Mouse (Mus musculus): ENCODE measurements around the gene Notum. TPM values are rescaled to one million over a fixed set of nuclear protein-coding genes. Genes with fewer than 3 reads are reported as not detected.
A peak's percentile ranks its signal among the peaks of the same experiment; 100 is the strongest.

Gene Notum
- polyA plus RNA-seq, 1 experiment from 2014 or later: 0.29 TPM

GRCm38 (mm10) chr11:120704486-120705325, 43.7 kb upstream of the Notum start:
- no peak overlapping the region for H3K27ac ChIP-seq (ENCODE audit: low read depth)
- H3K36me3 ChIP-seq (replicated peaks; ENCODE audit: insufficient read depth, low read length): peaks cover 14% of the 10 kb centered on the region; the same call in 1 of the 2 replicates
- no peak for TF ChIP-seq EP300 (IDR thresholded peaks at IDR 0.05; ENCODE audit: low read depth)
- TF ChIP-seq CTCF (IDR thresholded peaks at IDR 0.05; ENCODE audit: low read depth): no peak
- DNase-seq (no peak), ATAC-seq (no peak)
- H3K4me3 ChIP-seq (ENCODE audit: low read depth, low read length): no peak overlapping the region
- WGBS (ENCODE audit: insufficient replicate concordance): 65% methylated on average over 8 of the region's 8 CpGs
- no peaks in the 10 kb centered on the region for H3K27me3 ChIP-seq (ENCODE audit: insufficient read depth, low read length)
- H3K4me2 ChIP-seq (ENCODE audit: low read depth, low read length): no peak overlapping the region
- no peak overlapping the region for H3K9ac ChIP-seq (replicated peaks)
- H3K9me3 ChIP-seq (ENCODE audit: low read length): no peaks in the 10 kb centered on the region
- no peaks in the 10 kb centered on the region for H3K4me1 ChIP-seq (ENCODE audit: insufficient read depth)

GRCm38 (mm10) chr11:120703696-120704454, 42.9 kb upstream of the Notum start:
- TF ChIP-seq EP300 (IDR thresholded peaks at IDR 0.05; ENCODE audit: low read depth) (no peak), CTCF (IDR thresholded peaks at IDR 0.05; ENCODE audit: low read depth) (no peak)
- H3K4me2 ChIP-seq (ENCODE audit: low read depth, low read length): no peak overlapping the region

GRCm38 (mm10) chr11:120697741-120698140, 36.8 kb upstream of the Notum start:
- TF ChIP-seq CTCF (IDR thresholded peaks at IDR 0.05; ENCODE audit: low read depth) (no peak), EP300 (IDR thresholded peaks at IDR 0.05; ENCODE audit: low read depth) (no peak)
- WGBS (ENCODE audit: insufficient replicate concordance): 82% methylated on average over 10 of the region's 10 CpGs
- Histone ChIP-seq H3K27me3 (ENCODE audit: insufficient read depth, low read length) (no peaks in the 10 kb centered on the region), H3K4me2 (ENCODE audit: low read depth, low read length) (no peak overlapping the region), H3K36me3 (replicated peaks; ENCODE audit: insufficient read depth, low read length) (peaks cover 18% of the 10 kb centered on the region), H3K9ac (replicated peaks) (no peak overlapping the region), H3K27ac (ENCODE audit: low read depth) (no peak overlapping the region), H3K4me3 (ENCODE audit: low read depth, low read length) (no peak overlapping the region), H3K4me1 (ENCODE audit: insufficient read depth) (no peaks in the 10 kb centered on the region), H3K9me3 (ENCODE audit: low read length) (no peaks in the 10 kb centered on the region)
- DNase-seq: no peak
- no peak for ATAC-seq

More at GRCm38 (mm10) chr11:120703696-120704454, 42.9 kb upstream of the Notum start:
- ATAC-seq (no peak), DNase-seq (no peak)
- Histone ChIP-seq H3K9ac (replicated peaks) (no peak overlapping the region), H3K4me1 (ENCODE audit: insufficient read depth) (no peaks in the 10 kb centered on the region), H3K27ac (ENCODE audit: low read depth) (no peak overlapping the region), H3K27me3 (ENCODE audit: insufficient read depth, low read length) (no peaks in the 10 kb centered on the region), H3K4me3 (ENCODE audit: low read depth, low read length) (no peak overlapping the region), H3K9me3 (ENCODE audit: low read length) (no peaks in the 10 kb centered on the region), H3K36me3 (replicated peaks; ENCODE audit: insufficient read depth, low read length) (peaks cover 9% of the 10 kb centered on the region; the same call in 1 of the 2 replicates)
- WGBS (ENCODE audit: insufficient replicate concordance): 75% methylated on average over 15 of the region's 15 CpGs

GRCm38 (mm10) chr11:120696568-120696967, 35.6 kb upstream of the Notum start:
- 88% methylated on average over 6 of the region's 6 CpGs for WGBS (ENCODE audit: insufficient replicate concordance)
- Histone ChIP-seq H3K4me2 (ENCODE audit: low read depth, low read length) (no peak overlapping the region), H3K36me3 (replicated peaks; ENCODE audit: insufficient read depth, low read length) (peaks cover 15% of the 10 kb centered on the region), H3K4me1 (ENCODE audit: insufficient read depth) (no peaks in the 10 kb centered on the region), H3K9ac (replicated peaks) (no peak overlapping the region), H3K27ac (ENCODE audit: low read depth) (no peak overlapping the region), H3K4me3 (ENCODE audit: low read depth, low read length) (no peak overlapping the region), H3K27me3 (ENCODE audit: insufficient read depth, low read length) (no peaks in the 10 kb centered on the region), H3K9me3 (ENCODE audit: low read length) (no peaks in the 10 kb centered on the region)
- no peak for TF ChIP-seq EP300 (IDR thresholded peaks at IDR 0.05; ENCODE audit: low read depth)
- peak; percentile 56 for TF ChIP-seq CTCF (IDR thresholded peaks at IDR 0.05; ENCODE audit: low read depth)
- ATAC-seq: no peak
- DNase-seq: no peak

- peaks cover 15% of the 10 kb centered on the region for H3K36me3 ChIP-seq (replicated peaks; ENCODE audit: insufficient read depth, low read length)
- WGBS (ENCODE audit: insufficient replicate concordance): 82% methylated on average over 12 of the region's 12 CpGs
These were observed 34.7 kb upstream of the Notum start for GRCm38 (mm10) chr11:120695641-120696040.

GRCm38 (mm10) chr11:120695184-120695583, 34.2 kb upstream of the Notum start:
- TF ChIP-seq CTCF (IDR thresholded peaks at IDR 0.05; ENCODE audit: low read depth): no peak
- TF ChIP-seq EP300 (IDR thresholded peaks at IDR 0.05; ENCODE audit: low read depth): no peak

More at GRCm38 (mm10) chr11:120695641-120696040, 34.7 kb upstream of the Notum start:
- no peak overlapping the region for H3K27ac ChIP-seq (ENCODE audit: low read depth)
- no peaks in the 10 kb centered on the region for H3K27me3 ChIP-seq (ENCODE audit: insufficient read depth, low read length)
- H3K9me3 ChIP-seq (ENCODE audit: low read length): no peaks in the 10 kb centered on the region
- DNase-seq: no peak
- no peak for ATAC-seq
- TF ChIP-seq EP300 (IDR thresholded peaks at IDR 0.05; ENCODE audit: low read depth) (no peak), CTCF (IDR thresholded peaks at IDR 0.05; ENCODE audit: low read depth) (no peak)
- no peak overlapping the region for H3K4me2 ChIP-seq (ENCODE audit: low read depth, low read length)
- no peaks in the 10 kb centered on the region for H3K4me1 ChIP-seq (ENCODE audit: insufficient read depth)
- no peak overlapping the region for H3K9ac ChIP-seq (replicated peaks)
- H3K4me3 ChIP-seq (ENCODE audit: low read depth, low read length): no peak overlapping the region

More at GRCm38 (mm10) chr11:120695184-120695583, 34.2 kb upstream of the Notum start:
- WGBS (ENCODE audit: insufficient replicate concordance): 56% methylated on average over 4 of the region's 4 CpGs
- Histone ChIP-seq H3K27me3 (ENCODE audit: insufficient read depth, low read length) (no peaks in the 10 kb centered on the region), H3K4me2 (ENCODE audit: low read depth, low read length) (no peak overlapping the region), H3K27ac (ENCODE audit: low read depth) (no peak overlapping the region), H3K9me3 (ENCODE audit: low read length) (no peaks in the 10 kb centered on the region), H3K4me3 (ENCODE audit: low read depth, low read length) (no peak overlapping the region), H3K4me1 (ENCODE audit: insufficient read depth) (no peaks in the 10 kb centered on the region), H3K9ac (replicated peaks) (no peak overlapping the region), H3K36me3 (replicated peaks; ENCODE audit: insufficient read depth, low read length) (peaks cover 19% of the 10 kb centered on the region)
- DNase-seq (no peak), ATAC-seq (0 out of 2 replicates have a peak, but pooled peaks have one; percentile 36)
